22 mouse cellular contexts compared by ENCODE assay signal in genomic region chr5:14032056-14032455, GRCm38 (mm10). TPM values are rescaled to one million over a fixed set of nuclear protein-coding genes. Genes with fewer than 3 reads are reported as not detected.
DNase-seq lines count a peak whose midpoint lies in the region; ATAC-seq and TF ChIP-seq lines count a peak whose summit lies in the region.
"Had no signal": no experiment of that assay in that cellular context is flagged by ENCODE, and none has a peak within 500 bp of the region (broad histone marks: within the 10 kb centered on the region; RNA-seq: fewer than 3 reads in every experiment).

No protein-coding gene starts in this region.

- WGBS in intestine, postnatal 0 days, result 44% methylated on average over 4 of the region's 4 CpGs
- 36% methylated on average over 4 of the region's 4 CpGs for WGBS in intestine, embryonic 16.5 days
- 32% methylated on average over 4 of the region's 4 CpGs for WGBS in lung, embryonic 16.5 days
- 52% methylated on average over 4 of the region's 4 CpGs for WGBS in kidney, embryonic 16.5 days
- 16% methylated on average over 4 of the region's 4 CpGs for WGBS in forebrain, embryonic 14.5 days

- peak; percentile 22; the same call in 1 of the 2 replicates for TF ChIP-seq CTCF in intestine, postnatal 0 days (IDR thresholded peaks at IDR 0.05; ENCODE audit: low read depth)
- TF ChIP-seq CTCF in E14TG2a.4 (conservative IDR thresholded peaks at IDR 0.05; ENCODE audit: low read length), result peak; percentile 25; the same call in 1 of the 2 replicates

- H3K9ac ChIP-seq in intestine, postnatal 0 days (ENCODE audit: low read depth, low read length), result no peak overlapping the region
- no peak overlapping the region for H3K9ac ChIP-seq in intestine, embryonic 16.5 days (ENCODE audit: low read depth, low read length)
- no peak overlapping the region for H3K9ac ChIP-seq in lung, embryonic 16.5 days (ENCODE audit: low read length)
- no peak overlapping the region for H3K9ac ChIP-seq in kidney, embryonic 16.5 days (replicated peaks; ENCODE audit: low read length)
- H3K9ac ChIP-seq in forebrain, embryonic 14.5 days (ENCODE audit: low read length), result no peak overlapping the region
- H3K9ac ChIP-seq: intestine, embryonic 15.5 days; kidney, embryonic 15.5 days; liver, embryonic 15.5 days; midbrain, embryonic 12.5 days had no signal

- H3K36me3 ChIP-seq in intestine, postnatal 0 days (ENCODE audit: control insufficient read depth, insufficient read depth), result no peaks in the 10 kb centered on the region
- H3K36me3 ChIP-seq in intestine, embryonic 16.5 days (ENCODE audit: control insufficient read depth, insufficient read depth, low read length), result no peaks in the 10 kb centered on the region
- no peaks in the 10 kb centered on the region for H3K36me3 ChIP-seq in E14TG2a.4 (ENCODE audit: insufficient read depth, low read length)
- no peaks in the 10 kb centered on the region; the same call in 1 of the 2 replicates for H3K36me3 ChIP-seq in lung, embryonic 16.5 days (ENCODE audit: control insufficient read depth, insufficient read depth, low read length)
- no peaks in the 10 kb centered on the region for H3K36me3 ChIP-seq in kidney, embryonic 16.5 days (ENCODE audit: insufficient read depth, low read length)
- no peaks in the 10 kb centered on the region for H3K36me3 ChIP-seq in forebrain, embryonic 14.5 days (ENCODE audit: control insufficient read depth, insufficient read depth, low read length)
- H3K36me3 ChIP-seq: forebrain, embryonic 10.5 days; intestine, embryonic 15.5 days; kidney, embryonic 15.5 days; liver, embryonic 15.5 days; midbrain, embryonic 12.5 days had no signal

- peak; percentile 36 for DNase-seq in Muller cell, postnatal 12 days (ENCODE audit: inconsistent ontology term)
- no peak for DNase-seq in frontal cortex, postnatal 14 days (ENCODE audit: low spot score in 2 of 2)
- no peak for DNase-seq in forebrain, embryonic 14.5 days (ENCODE audit: low spot score)
- DNase-seq: adrenal gland, postnatal 36 days; cerebellum, adult 9-10 months; gastrocnemius, postnatal 36 days; heart, adult 2 months; kidney, postnatal 4 days; thymus, postnatal 25 days had no signal

- no peak overlapping the region for H3K4me2 ChIP-seq in intestine, postnatal 0 days (replicated peaks; ENCODE audit: low read depth)
- no peak overlapping the region for H3K4me2 ChIP-seq in intestine, embryonic 16.5 days (ENCODE audit: low read depth, low read length)
- H3K4me2 ChIP-seq in lung, embryonic 16.5 days (ENCODE audit: low read depth, low read length), result no peak overlapping the region
- no peak overlapping the region for H3K4me2 ChIP-seq in kidney, embryonic 16.5 days (replicated peaks; ENCODE audit: low read depth, low read length)
- H3K4me2 ChIP-seq in forebrain, embryonic 14.5 days (ENCODE audit: low read length), result no peak overlapping the region
- H3K4me2 ChIP-seq: intestine, embryonic 15.5 days; kidney, embryonic 15.5 days; liver, embryonic 15.5 days; midbrain, embryonic 12.5 days had no signal

- H3K4me1 ChIP-seq in intestine, postnatal 0 days (replicated peaks; ENCODE audit: control insufficient read depth, insufficient read depth, low read length), result no peaks in the 10 kb centered on the region
- no peaks in the 10 kb centered on the region for H3K4me1 ChIP-seq in intestine, embryonic 16.5 days (ENCODE audit: control insufficient read depth, insufficient read depth, low read length)
- H3K4me1 ChIP-seq in E14TG2a.4 (replicated peaks; ENCODE audit: low read depth, low read length), result peaks cover 77% of the 10 kb centered on the region
- H3K4me1 ChIP-seq in lung, embryonic 16.5 days (replicated peaks; ENCODE audit: control insufficient read depth, insufficient read depth, low read length), result peaks cover 2% of the 10 kb centered on the region; the same call in 1 of the 2 replicates
- H3K4me1 ChIP-seq in kidney, embryonic 16.5 days (ENCODE audit: insufficient read depth, low read length), result no peaks in the 10 kb centered on the region
- H3K4me1 ChIP-seq in forebrain, embryonic 14.5 days (ENCODE audit: control insufficient read depth, insufficient read depth, low read length), result no peaks in the 10 kb centered on the region
- H3K4me1 ChIP-seq: intestine, embryonic 15.5 days; kidney, embryonic 15.5 days; liver, embryonic 15.5 days; midbrain, embryonic 12.5 days had no signal

- H3K9me3 ChIP-seq in intestine, postnatal 0 days (ENCODE audit: control insufficient read depth), result no peaks in the 10 kb centered on the region
- no peaks in the 10 kb centered on the region for H3K9me3 ChIP-seq in intestine, embryonic 16.5 days (ENCODE audit: control insufficient read depth, low read length)
- H3K9me3 ChIP-seq in E14TG2a.4 (ENCODE audit: low read length), result no peaks in the 10 kb centered on the region
- no peaks in the 10 kb centered on the region for H3K9me3 ChIP-seq in lung, embryonic 16.5 days (ENCODE audit: control insufficient read depth, low read length)
- H3K9me3 ChIP-seq in kidney, embryonic 16.5 days (ENCODE audit: low read length), result no peaks in the 10 kb centered on the region
- H3K9me3 ChIP-seq in forebrain, embryonic 14.5 days (replicated peaks; ENCODE audit: control insufficient read depth, low read length), result no peaks in the 10 kb centered on the region
- H3K9me3 ChIP-seq: forebrain, embryonic 10.5 days; intestine, embryonic 15.5 days; kidney, embryonic 15.5 days; liver, embryonic 15.5 days; midbrain, embryonic 12.5 days had no signal

- no peak overlapping the region for H3K27ac ChIP-seq in intestine, postnatal 0 days (ENCODE audit: low read depth, low read length)
- no peak overlapping the region for H3K27ac ChIP-seq in intestine, embryonic 16.5 days (ENCODE audit: low read length)
- 0 out of 2 replicates have a peak overlapping the region, but pooled peaks have one; percentile 10 for H3K27ac ChIP-seq in lung, embryonic 16.5 days (ENCODE audit: low read length)
- no peak overlapping the region for H3K27ac ChIP-seq in kidney, embryonic 16.5 days (ENCODE audit: low read length)
- H3K27ac ChIP-seq in forebrain, embryonic 14.5 days (ENCODE audit: low read depth, low read length), result no peak overlapping the region
- H3K27ac ChIP-seq: forebrain, embryonic 10.5 days; heart, adult 2 months; intestine, embryonic 15.5 days; kidney, embryonic 15.5 days; left cerebral cortex, adult 2 months; liver, embryonic 15.5 days; midbrain, embryonic 12.5 days had no signal

- ATAC-seq in intestine, postnatal 0 days, result no peak
- ATAC-seq in intestine, embryonic 16.5 days, result no peak
- peak; percentile 41; the same call in 1 of the 2 replicates for ATAC-seq in lung, embryonic 16.5 days (ENCODE audit: low read depth)
- ATAC-seq in kidney, embryonic 16.5 days (ENCODE audit: low FRiP score, low TSS enrichment), result no peak
- ATAC-seq in forebrain, embryonic 14.5 days, result no peak
- ATAC-seq: CD4-positive, CD25-positive, alpha-beta regulatory T cell, adult 4 months; hindbrain, embryonic 16.5 days; intestine, embryonic 15.5 days had no signal

- no peaks in the 10 kb centered on the region for H3K27me3 ChIP-seq in intestine, postnatal 0 days (replicated peaks; ENCODE audit: control insufficient read depth, insufficient read depth, low read length)
- no peaks in the 10 kb centered on the region for H3K27me3 ChIP-seq in intestine, embryonic 16.5 days (replicated peaks; ENCODE audit: control insufficient read depth, insufficient read depth, low read length)
- H3K27me3 ChIP-seq in E14TG2a.4 (ENCODE audit: insufficient read depth, low read length), result no peaks in the 10 kb centered on the region
- no peaks in the 10 kb centered on the region for H3K27me3 ChIP-seq in lung, embryonic 16.5 days (ENCODE audit: control insufficient read depth, insufficient read depth, low read depth, low read length)
- no peaks in the 10 kb centered on the region for H3K27me3 ChIP-seq in kidney, embryonic 16.5 days (ENCODE audit: insufficient read depth, low read length)
- H3K27me3 ChIP-seq in forebrain, embryonic 14.5 days (replicated peaks; ENCODE audit: control insufficient read depth, insufficient read depth, low read length), result no peaks in the 10 kb centered on the region
- H3K27me3 ChIP-seq: intestine, embryonic 15.5 days; kidney, embryonic 15.5 days; liver, embryonic 15.5 days had no signal

- H3K4me3 ChIP-seq in intestine, postnatal 0 days (ENCODE audit: low read depth, low read length), result no peak overlapping the region
- no peak overlapping the region for H3K4me3 ChIP-seq in intestine, embryonic 16.5 days (ENCODE audit: low read length)
- peak overlapping the region; percentile 43 for H3K4me3 ChIP-seq in E14TG2a.4 (replicated peaks; ENCODE audit: low read length)
- H3K4me3 ChIP-seq in lung, embryonic 16.5 days (ENCODE audit: low read length), result no peak overlapping the region
- no peak overlapping the region for H3K4me3 ChIP-seq in kidney, embryonic 16.5 days (ENCODE audit: low read length)
- no peak overlapping the region for H3K4me3 ChIP-seq in forebrain, embryonic 14.5 days (ENCODE audit: low read depth, low read length)
- H3K4me3 ChIP-seq: forebrain, embryonic 10.5 days; heart, adult 2 months; intestine, embryonic 15.5 days; kidney, embryonic 15.5 days; left cerebral cortex, adult 2 months; liver, embryonic 15.5 days; midbrain, embryonic 12.5 days had no signal

RNA-seq across cellular contexts. Expression of gene Sema3e, which starts 7.0 kb away (rescaled TPM):
- polyA plus RNA-seq in intestine, postnatal 0 days (2015; fragmentation: Nextera tagmentation; extraction: Ambion mirVana), result 1.0 TPM in 2 replicates
- 1.5 TPM in 2 replicates for polyA plus RNA-seq in intestine, embryonic 16.5 days (2015; fragmentation: Nextera tagmentation; extraction: Ambion mirVana)
- polyA plus RNA-seq in lung, embryonic 16.5 days (2015; fragmentation: Nextera tagmentation; extraction: Ambion mirVana), result 25.0 and 25.4 TPM in 2 replicates
- 2.6 and 3.1 TPM in 2 replicates for polyA plus RNA-seq in kidney, embryonic 16.5 days (2015; fragmentation: Nextera tagmentation; extraction: Ambion mirVana)
- polyA plus RNA-seq in forebrain, embryonic 14.5 days (2014; fragmentation: Nextera tagmentation; extraction: Ambion mirVana), result 1.8 and 2.4 TPM in 2 replicates
